Mouse (Mus musculus) megakaryocyte-erythroid progenitor cell, adult 5-6 weeks (primary cell): ENCODE data around the gene Ppm1j. TPM values are rescaled to one million over a fixed set of nuclear protein-coding genes. Genes with fewer than 3 reads are reported as not detected.
A peak's percentile ranks its signal among the peaks of the same experiment; 100 is the strongest.
"Not testable (repeated sequence)": the region's sequence is repeated elsewhere in the genome, so short reads cannot be mapped to it uniquely, and the experiment has no call there.

Experiments used
- ATAC-seq: replicated peaks from 2 replicates; pipeline ENCODE4 v1.8.0; 2016; ENCODE audit warnings: mild to moderate bottlenecking, inconsistent platforms; ENCODE audit not compliant: severe bottlenecking, poor library complexity, low FRiP score, low TSS enrichment
- total RNA-seq, 2 experiments: library from RNA; stranded (forward) in 1 of 2; stranded (reverse) in 1 of 2; fragments of 200-1000, 215-1000 nt in 1 of 2; fragments of >200 nt in 1 of 2; fragmentation: Nextera tagmentation in 1 of 2; gene quantifications; 2 replicates each; pipeline ENCODE4 v1.2.3; 2014 to 2017

The Ppm1j gene
- total RNA-seq, 2 experiments from 2014 or later = not detected

DNA sequence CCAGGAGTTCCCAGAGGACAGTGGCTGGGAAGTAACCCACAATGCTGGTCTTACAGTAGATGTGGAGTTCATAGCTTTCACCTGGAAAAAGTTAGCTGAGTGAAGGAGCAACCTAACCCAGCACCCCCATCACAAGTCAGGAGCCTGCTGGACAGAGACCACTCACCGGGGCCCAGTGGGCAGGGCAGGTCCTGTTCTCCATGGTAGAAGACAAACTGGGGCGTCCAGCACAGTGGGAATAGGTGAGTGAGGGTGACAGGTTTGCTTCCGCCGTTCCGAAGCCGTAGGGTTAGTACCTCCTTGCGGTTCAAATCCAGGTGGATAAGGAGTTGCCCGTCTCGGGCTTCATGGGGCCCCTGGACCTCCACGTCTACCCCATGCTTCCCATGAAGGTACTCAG is 23.5 kb downstream of the Ppm1j start:
- ATAC-seq = no peak

DNA sequence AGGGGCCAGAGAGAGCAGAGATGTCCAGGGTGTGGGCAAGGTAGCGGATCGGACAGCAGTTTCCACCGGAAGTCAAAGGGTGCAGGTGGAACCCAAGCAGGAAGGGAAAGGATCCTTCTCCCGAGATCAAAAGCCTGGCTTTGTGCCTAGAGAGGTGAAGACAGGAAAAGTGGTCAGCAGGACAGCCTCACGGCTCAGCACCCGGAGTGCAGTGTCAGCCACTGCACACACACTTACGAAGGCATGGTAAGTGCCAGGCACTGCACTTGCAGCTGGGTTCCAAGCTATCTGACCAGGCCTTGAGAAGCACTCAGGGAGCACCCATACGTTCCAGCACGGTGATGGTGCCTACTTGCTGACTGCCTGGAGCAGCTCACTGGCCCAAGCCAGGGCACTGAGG is 24.7 kb downstream of the Ppm1j start:
- no peak for ATAC-seq

DNA sequence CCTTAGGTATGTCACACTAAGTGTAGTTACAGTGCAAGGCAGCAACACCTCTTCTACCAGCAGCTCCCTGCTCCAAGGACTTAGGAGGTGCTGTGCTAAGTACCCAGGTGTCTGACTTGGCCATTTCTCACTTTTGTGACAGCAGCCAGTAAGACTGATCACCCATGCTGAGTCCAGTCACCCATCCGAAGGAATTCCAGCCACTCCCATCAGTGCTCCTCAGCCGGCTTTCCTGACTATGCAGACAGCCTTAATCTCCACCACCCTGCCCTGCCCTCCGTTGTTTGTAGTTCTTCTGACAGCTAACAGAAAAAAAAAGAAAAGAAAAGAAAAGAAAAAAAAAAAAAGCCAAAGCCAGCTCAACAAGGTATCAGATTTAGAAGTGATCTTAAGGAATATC is 30.9 kb downstream of the Ppm1j start:
- no peak for ATAC-seq

DNA sequence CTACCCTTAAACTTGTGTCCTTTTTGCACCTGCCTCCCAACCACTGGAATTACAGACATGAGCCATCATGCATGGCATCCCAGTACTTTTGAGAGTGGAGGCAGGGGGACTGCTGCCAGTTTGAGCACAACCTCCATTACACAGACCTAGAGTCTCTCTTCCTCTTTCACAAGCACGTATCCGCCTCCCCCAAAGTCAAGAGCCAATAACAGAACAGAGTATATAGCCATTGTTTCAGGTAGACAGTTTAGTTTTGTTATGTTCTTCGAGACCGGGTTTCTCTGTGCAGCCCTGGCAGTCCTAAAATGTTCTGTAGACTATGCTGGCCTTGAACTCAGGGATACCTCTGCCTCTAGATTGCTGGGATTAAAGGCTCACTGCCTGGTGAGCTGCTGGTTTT is 31.4 kb downstream of the Ppm1j start:
- no peak for ATAC-seq

DNA sequence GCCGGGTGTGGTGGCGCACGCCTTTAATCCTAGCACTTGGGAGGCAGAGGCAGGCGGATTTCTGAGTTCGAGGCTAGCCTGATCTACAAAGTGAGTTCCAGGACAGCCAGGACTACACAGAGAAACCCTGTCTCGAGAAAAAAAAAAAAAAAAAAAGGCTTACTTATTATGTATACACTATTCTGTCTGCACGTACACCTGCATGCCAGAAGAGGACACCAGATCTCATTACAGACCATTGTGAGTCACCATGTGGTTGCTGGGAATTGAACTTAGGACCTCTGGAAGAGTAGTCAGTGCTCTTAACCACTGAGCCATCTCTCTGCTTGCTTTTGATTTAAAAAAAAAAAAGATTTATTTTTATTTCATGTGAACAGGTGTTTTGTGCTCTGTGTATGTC is 32.4 kb downstream of the Ppm1j start:
- ATAC-seq = not testable (repeated sequence)

DNA sequence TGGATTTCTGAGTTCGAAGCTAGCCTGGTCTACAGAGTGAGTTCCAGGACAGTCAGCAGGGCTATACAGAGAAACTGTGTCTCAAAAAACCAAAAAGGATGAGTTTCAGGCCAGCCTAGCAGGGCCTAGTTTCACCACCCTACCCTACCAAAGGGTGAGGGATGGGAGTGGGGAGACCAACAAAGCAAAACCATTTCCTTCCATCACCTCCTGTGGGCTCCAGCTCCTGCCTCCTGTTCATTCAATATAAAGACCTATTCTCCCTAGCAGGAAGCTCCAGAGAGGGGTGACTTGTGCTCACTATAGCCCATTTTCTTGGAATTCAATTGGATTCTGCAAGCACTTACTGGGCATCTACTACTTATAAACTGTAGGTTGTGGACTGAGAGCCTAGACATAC is 33.9 kb downstream of the Ppm1j start:
- no peak for ATAC-seq

DNA sequence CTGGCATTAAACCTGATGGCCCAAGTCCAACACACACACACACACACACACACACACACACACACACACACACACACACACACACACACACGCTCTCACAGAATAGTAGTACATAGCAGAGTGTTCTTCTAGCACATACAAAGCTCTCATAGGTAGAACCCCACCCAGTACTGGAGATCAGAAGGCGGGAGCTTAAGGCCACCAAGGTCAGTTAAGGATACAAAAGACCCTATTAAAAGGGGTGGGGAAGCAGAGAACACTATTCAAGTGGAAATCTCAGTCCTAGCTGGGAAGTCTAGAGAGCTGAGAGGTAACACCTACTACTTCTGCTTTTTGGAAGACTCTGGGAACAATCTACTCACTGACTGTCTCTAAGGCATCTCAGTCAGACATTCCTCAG is 34.5 kb downstream of the Ppm1j start:
- ATAC-seq = no peak

DNA sequence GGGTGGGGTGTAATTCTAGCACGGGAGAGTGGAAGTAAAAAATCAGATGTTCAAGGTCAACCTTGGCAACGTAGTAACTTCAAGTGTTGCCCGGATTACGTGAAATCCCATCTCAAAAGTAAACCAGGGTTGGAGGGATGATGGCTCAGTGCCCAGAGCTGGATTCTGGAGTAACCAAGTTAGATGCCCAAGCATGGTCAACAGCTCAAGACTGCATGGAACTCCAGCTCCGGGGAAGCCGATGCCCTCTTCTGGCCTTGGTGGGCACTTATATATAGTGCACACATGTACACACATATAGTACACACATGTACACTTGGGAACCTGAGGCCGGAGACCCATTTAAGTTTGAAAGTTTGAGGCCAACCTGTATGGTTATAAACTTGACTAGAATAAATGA is 35.3 kb downstream of the Ppm1j start:
- no peak for ATAC-seq

DNA sequence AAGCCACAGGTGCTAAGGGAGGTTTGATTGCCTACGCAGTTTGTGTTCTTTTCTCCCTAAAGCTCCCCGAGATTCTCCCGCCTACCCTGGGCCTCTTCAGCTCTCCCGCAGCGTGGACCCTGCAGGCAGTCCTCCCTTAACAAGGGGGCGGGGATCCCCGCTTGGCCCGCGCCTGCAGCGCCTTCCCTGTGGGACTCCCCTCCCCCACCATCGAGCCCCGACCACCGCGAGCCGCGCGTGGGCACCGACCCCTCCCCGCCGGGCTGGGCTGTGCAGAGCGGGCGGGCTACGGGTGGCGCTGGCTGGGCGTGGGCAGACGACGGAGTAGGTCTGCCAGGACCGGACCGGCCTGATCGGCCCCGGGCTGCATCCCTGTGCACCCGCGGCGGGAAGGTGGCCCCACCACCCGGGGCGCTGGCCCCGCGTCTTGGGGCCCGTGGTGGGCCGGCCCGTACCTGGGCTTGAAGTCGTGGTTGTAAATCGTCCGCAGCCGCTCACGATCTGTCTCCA is 36.7 kb downstream of the Ppm1j start:
- ATAC-seq = peak; percentile 42

DNA sequence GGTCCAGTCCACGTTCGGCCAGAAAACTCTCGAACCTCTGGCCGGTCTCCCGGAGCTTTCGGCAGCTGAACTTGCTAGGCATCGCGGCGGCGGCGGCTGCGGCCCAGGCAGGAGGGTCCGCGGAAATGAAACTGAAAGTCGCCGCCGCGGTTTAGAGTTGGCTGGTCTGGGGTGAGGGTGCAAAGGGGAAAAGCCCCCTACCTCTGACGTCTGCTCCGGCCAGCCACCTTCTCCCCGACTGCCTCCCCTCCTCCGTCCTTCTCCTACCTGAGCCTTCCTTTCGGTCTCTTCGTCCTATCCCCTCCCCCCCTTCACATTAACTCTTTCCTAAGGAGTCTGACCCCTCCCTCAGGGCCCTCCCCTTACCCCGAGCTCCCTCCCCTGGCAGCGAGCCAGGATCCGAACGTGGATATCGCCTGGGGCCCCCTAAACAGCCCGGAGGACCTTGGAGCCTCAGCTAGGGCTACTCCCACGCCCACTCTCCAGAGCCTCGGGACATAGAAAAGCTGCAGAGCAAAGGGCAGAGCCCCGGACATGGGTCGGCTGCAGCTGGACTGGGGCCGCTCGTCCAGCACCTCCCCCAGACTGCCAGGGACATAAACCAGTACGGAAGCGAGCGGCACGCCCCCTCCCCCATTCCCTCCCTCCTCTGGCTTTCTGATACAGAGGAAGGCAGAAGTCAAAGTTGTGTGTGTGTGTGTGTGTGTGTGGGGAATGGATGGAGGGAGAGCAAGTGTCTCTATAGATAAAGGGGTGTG is 37.3 kb downstream of the Ppm1j start, which contains the start of gene Mov10:
Mov10 (minus strand) TSS at position 573 of the 758 bp plus-strand sequence.
- ATAC-seq = peak; percentile 78

DNA sequence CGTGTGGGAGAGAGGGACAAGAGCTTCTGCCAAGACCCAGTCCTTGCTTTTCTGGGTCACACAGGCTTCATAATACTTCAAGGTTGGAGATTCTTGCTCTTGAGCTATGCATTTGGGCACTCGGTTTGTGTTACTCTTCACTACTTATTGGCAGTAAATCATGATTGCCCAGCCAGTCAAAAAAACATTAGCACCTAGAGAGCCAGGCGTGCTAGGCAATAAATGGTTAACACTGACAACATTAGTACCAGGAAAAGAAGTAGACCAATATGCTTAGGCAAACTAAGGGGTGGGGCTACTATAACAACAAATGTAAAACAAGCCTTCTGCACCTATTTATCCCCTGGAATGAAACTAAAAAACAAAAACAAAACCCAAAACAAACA is 37.9 kb downstream of the Ppm1j start:
- peak; percentile 33 for ATAC-seq

DNA sequence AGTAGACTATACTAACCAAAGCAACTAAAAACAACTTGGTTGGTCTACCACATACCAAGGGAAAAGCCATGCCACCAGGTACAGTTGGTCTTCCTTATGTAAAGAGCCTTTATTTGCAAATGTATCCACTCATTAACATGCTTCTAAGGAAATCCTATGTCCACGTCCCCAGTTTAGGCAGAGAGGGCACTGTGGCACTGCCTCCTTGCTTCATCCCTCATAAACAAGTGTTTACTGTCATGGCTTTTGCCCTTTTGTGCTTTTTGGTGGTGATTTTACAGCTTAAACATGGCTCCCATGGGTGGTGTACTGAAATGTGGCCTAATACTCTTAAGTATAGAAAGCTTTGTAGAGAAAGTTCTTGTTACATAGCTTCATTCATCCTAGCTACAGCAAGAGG is 39.6 kb downstream of the Ppm1j start:
- no peak for ATAC-seq

DNA sequence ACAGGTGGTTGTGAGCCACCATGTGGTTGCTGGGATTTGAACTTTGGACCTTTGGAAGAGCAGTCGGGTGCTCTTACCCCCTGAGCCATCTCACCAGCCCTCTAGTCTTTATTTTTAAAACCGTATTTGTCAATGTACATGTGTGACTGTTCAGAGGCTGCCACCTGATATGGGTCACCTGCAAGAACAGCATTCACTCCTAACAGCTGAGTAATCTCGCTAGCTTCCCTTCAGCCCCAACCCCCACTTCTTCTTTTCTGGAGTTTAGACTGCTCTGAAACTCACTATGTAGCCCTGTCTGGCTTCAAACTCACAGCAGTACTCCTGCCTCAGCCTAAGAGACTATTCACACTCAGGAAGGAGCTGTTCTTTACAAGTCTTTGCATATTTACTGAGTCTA is 41.6 kb downstream of the Ppm1j start:
- ATAC-seq = no peak

Other genes starting within 250 kb of the Ppm1j start
- gene Slc16a1, start 142.4 kb upstream of the Ppm1j start, total RNA-seq (2014; fragmentation: Nextera tagmentation) = 76.1 and 80.4 TPM in 2 replicates
- 137 and 154 TPM in 2 replicates for gene Slc16a1, start 142.4 kb upstream of the Ppm1j start, total RNA-seq (2017)
- gene Fam19a3, start 784 bp downstream of the Ppm1j start, total RNA-seq (2014; fragmentation: Nextera tagmentation) = not detected in 2 replicates
- gene Fam19a3, start 784 bp downstream of the Ppm1j start, total RNA-seq (2017) = not detected in 2 replicates
- 1.1 TPM in 1 of 2 replicates, not detected in the other for gene Rhoc, start 7.3 kb downstream of the Ppm1j start, total RNA-seq (2014; fragmentation: Nextera tagmentation)
- gene Rhoc, start 7.3 kb downstream of the Ppm1j start, total RNA-seq (2017) = not detected in 2 replicates
- gene Mov10, start 37.5 kb downstream of the Ppm1j start, total RNA-seq (2014; fragmentation: Nextera tagmentation) = 11.0 and 17.3 TPM in 2 replicates
- 1.9 and 3.1 TPM in 2 replicates for gene Mov10, start 37.5 kb downstream of the Ppm1j start, total RNA-seq (2017)
- 16.6 and 25.0 TPM in 2 replicates for gene St7l, start 82.9 kb downstream of the Ppm1j start, total RNA-seq (2014; fragmentation: Nextera tagmentation)
- gene St7l, start 82.9 kb downstream of the Ppm1j start, total RNA-seq (2017) = 39.7 and 49.4 TPM in 2 replicates
- 145 and 168 TPM in 2 replicates for gene Capza1, start 83.4 kb downstream of the Ppm1j start, total RNA-seq (2014; fragmentation: Nextera tagmentation)
- 210 and 213 TPM in 2 replicates for gene Capza1, start 83.4 kb downstream of the Ppm1j start, total RNA-seq (2017)
- not detected in 2 replicates for gene Wnt2b, start 180.9 kb downstream of the Ppm1j start, total RNA-seq (2014; fragmentation: Nextera tagmentation)
- gene Wnt2b, start 180.9 kb downstream of the Ppm1j start, total RNA-seq (2017) = not detected in 2 replicates